Comparison of ENCODE assay signal across 26 mouse cellular contexts in the genomic region with DNA sequence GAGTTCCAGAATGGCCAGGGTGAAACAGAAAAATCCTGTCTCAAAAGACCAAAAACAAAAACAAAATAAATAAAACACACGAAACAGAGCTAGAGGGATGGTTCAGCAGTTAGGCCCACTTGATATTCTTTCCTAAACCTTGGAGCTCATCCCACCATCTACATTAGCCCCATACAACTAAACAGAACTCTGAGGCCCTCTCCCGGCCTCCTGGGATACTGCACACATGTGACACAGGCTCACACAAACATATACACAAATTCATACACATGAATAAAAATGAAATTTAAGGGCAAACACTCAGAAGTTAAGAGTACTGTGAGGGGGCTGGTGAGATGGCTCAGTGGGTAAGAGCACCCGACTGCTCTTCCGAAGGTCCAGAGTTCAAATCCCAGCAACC. TPM values are rescaled to one million over a fixed set of nuclear protein-coding genes. Genes with fewer than 3 reads are reported as not detected.
DNase-seq lines count a peak whose midpoint lies in the region; ATAC-seq and TF ChIP-seq lines count a peak whose summit lies in the region.
"Had no signal": no experiment of that assay in that cellular context is flagged by ENCODE, and none has a peak within 500 bp of the region (broad histone marks: within the 10 kb centered on the region; RNA-seq: fewer than 3 reads in every experiment).

No protein-coding gene starts in this region.

- peaks cover 3% of the 10 kb centered on the region; the same call in 1 of the 2 replicates for H3K4me1 ChIP-seq in midbrain, embryonic 11.5 days (ENCODE audit: control insufficient read depth, insufficient read depth, low read length)
- peaks cover 20% of the 10 kb centered on the region for H3K4me1 ChIP-seq in midbrain, embryonic 13.5 days (replicated peaks)
- H3K4me1 ChIP-seq: intestine, embryonic 15.5 days had no signal

- 95% methylated on average over 4 of the region's 4 CpGs for WGBS in midbrain, embryonic 11.5 days
- 97% methylated on average over 4 of the region's 4 CpGs for WGBS in midbrain, embryonic 13.5 days

- H3K9ac ChIP-seq in midbrain, embryonic 11.5 days (ENCODE audit: low read length), result no peak overlapping the region
- H3K9ac ChIP-seq in midbrain, embryonic 13.5 days (replicated peaks), result no peak overlapping the region
- H3K9ac ChIP-seq: embryonic facial prominence, embryonic 13.5 days; forebrain, embryonic 12.5 days; forebrain, embryonic 15.5 days; heart, embryonic 12.5 days; hindbrain, embryonic 13.5 days; intestine, embryonic 15.5 days had no signal

- intact Hi-C loops in gastrocnemius, adult 2 months (cut with DNase I), result loop anchor here (5.0 kb wide), 2 partner anchors 128 to 228 kb away; partner anchors contain the start of genes Hnrnph3, Pbld2 and Slc25a16

- H3K27me3 ChIP-seq in midbrain, embryonic 11.5 days (ENCODE audit: control insufficient read depth, insufficient read depth, low read length), result no peaks in the 10 kb centered on the region
- no peaks in the 10 kb centered on the region for H3K27me3 ChIP-seq in midbrain, embryonic 13.5 days
- H3K27me3 ChIP-seq: embryonic facial prominence, embryonic 13.5 days; forebrain, embryonic 12.5 days; forebrain, embryonic 15.5 days; heart, embryonic 12.5 days; hindbrain, embryonic 13.5 days; intestine, embryonic 15.5 days had no signal

- ATAC-seq in midbrain, embryonic 11.5 days (ENCODE audit: low FRiP score), result no peak
- ATAC-seq in midbrain, embryonic 13.5 days, result no peak
- ATAC-seq: CD4-positive, CD25-positive, alpha-beta regulatory T cell, adult 4 months; forebrain, embryonic 15.5 days; hindbrain, embryonic 16.5 days; intestine, embryonic 15.5 days had no signal

- H3K4me3 ChIP-seq in gastrocnemius, adult 2 months, result no peak overlapping the region
- no peak overlapping the region for H3K4me3 ChIP-seq in midbrain, embryonic 11.5 days (ENCODE audit: low read depth, low read length)
- no peak overlapping the region for H3K4me3 ChIP-seq in midbrain, embryonic 13.5 days (replicated peaks)
- H3K4me3 ChIP-seq: embryonic facial prominence, embryonic 10.5 days; embryonic facial prominence, embryonic 13.5 days; erythroblast, embryonic 14.5 days; forebrain, embryonic 12.5 days; forebrain, embryonic 15.5 days; heart, embryonic 12.5 days; hindbrain, embryonic 10.5 days; hindbrain, embryonic 13.5 days; intestine, embryonic 15.5 days had no signal

- H3K36me3 ChIP-seq in midbrain, embryonic 11.5 days (ENCODE audit: control insufficient read depth, insufficient read depth, low read length), result peaks cover 11% of the 10 kb centered on the region; the same call in 1 of the 2 replicates
- H3K36me3 ChIP-seq in midbrain, embryonic 13.5 days, result peaks cover 11% of the 10 kb centered on the region

- no peak for TF ChIP-seq CTCF in gastrocnemius, adult 2 months (IDR thresholded peaks at IDR 0.05)

- H3K9me3 ChIP-seq in midbrain, embryonic 11.5 days (ENCODE audit: control insufficient read depth, low read length), result no peaks in the 10 kb centered on the region
- H3K9me3 ChIP-seq in midbrain, embryonic 13.5 days, result no peaks in the 10 kb centered on the region
- H3K9me3 ChIP-seq: embryonic facial prominence, embryonic 10.5 days; embryonic facial prominence, embryonic 13.5 days; forebrain, embryonic 12.5 days; forebrain, embryonic 15.5 days; heart, embryonic 12.5 days; hindbrain, embryonic 10.5 days; hindbrain, embryonic 13.5 days; intestine, embryonic 15.5 days had no signal

- peak overlapping the region; percentile 98 for H3K27ac ChIP-seq in gastrocnemius, adult 2 months
- no peak overlapping the region for H3K27ac ChIP-seq in midbrain, embryonic 11.5 days (ENCODE audit: low read depth, low read length)
- H3K27ac ChIP-seq in midbrain, embryonic 13.5 days, result no peak overlapping the region
- H3K27ac ChIP-seq: embryonic facial prominence, embryonic 10.5 days; embryonic facial prominence, embryonic 13.5 days; forebrain, embryonic 12.5 days; forebrain, embryonic 15.5 days; hindbrain, embryonic 10.5 days; intestine, embryonic 15.5 days had no signal

- H3K4me2 ChIP-seq in midbrain, embryonic 11.5 days, result no peak overlapping the region
- H3K4me2 ChIP-seq in midbrain, embryonic 13.5 days (replicated peaks), result no peak overlapping the region
- H3K4me2 ChIP-seq: embryonic facial prominence, embryonic 13.5 days; forebrain, embryonic 12.5 days; forebrain, embryonic 15.5 days; heart, embryonic 12.5 days; hindbrain, embryonic 13.5 days; intestine, embryonic 15.5 days had no signal

- DNase-seq in gastrocnemius, adult 2 months, result no peak
- DNase-seq in gastrocnemius, postnatal 10 days, result no peak
- DNase-seq in midbrain, embryonic 11.5 days (ENCODE audit: low spot score, missing footprints), result peak; percentile 53
- DNase-seq in ZHBTc4 (ENCODE audit: low read depth, low spot score), result peak; percentile 59
- DNase-seq in right cerebral cortex, postnatal 14 days, result no peak
- DNase-seq: adrenal gland, adult 2 months; adrenal gland, postnatal 14 days; cerebellum, adult 11 months; cerebellum, adult 8-10 months; cerebellum, postnatal 36 days; embryo, embryonic 11 days; gastrocnemius, postnatal 14 days; heart, adult 11 months; kidney, adult 11 months had no signal

RNA-seq across cellular contexts. Expression of gene Ccar1, which starts 2.1 kb away (rescaled TPM):
- total RNA-seq in gastrocnemius, adult 2 months (2021), result 10 to 100 TPM; 31.1 to 33.0 TPM
- total RNA-seq in gastrocnemius, postnatal 10 days (2021), result 10 to 100 TPM; 38.6 to 52.3 TPM
- polyA plus RNA-seq in midbrain, embryonic 11.5 days (2014; fragmentation: Nextera tagmentation; extraction: Ambion mirVana), result 159 and 168 TPM in 2 replicates
- polyA plus RNA-seq in midbrain, embryonic 13.5 days (2015; fragmentation: Nextera tagmentation; extraction: Ambion mirVana), result 132 and 136 TPM in 2 replicates

Comparison
In these comparisons a context has a peak if more than half of its experiments do, and no peak if none do; other contexts are left out.
1. DNase-seq: peak in midbrain, embryonic 11.5 days (single experiment) and ZHBTc4 (single experiment); none in gastrocnemius, adult 2 months (single experiment), gastrocnemius, postnatal 10 days (single experiment) and right cerebral cortex, postnatal 14 days (single experiment).